Mouse (Mus musculus): ENCODE data around the gene Olfr1248. TPM values are rescaled to one million over a fixed set of nuclear protein-coding genes. Genes with fewer than 3 reads are reported as not detected.
"Not testable (repeated sequence)": the region's sequence is repeated elsewhere in the genome, so short reads cannot be mapped to it uniquely, and the experiment has no call there.

Olfr1248 gene
- not detected for total RNA-seq (2021)
- long read RNA-seq = 0 reads

- not testable (repeated sequence) for DNase-seq (ENCODE audit: low spot score in 2 of 2)
Observed at GRCm38 (mm10) chr2:89618145-89618544, at the start of gene Olfr1248. TSS of gene Olfr1248 (minus strand) at chr2:89618245.

DNA sequence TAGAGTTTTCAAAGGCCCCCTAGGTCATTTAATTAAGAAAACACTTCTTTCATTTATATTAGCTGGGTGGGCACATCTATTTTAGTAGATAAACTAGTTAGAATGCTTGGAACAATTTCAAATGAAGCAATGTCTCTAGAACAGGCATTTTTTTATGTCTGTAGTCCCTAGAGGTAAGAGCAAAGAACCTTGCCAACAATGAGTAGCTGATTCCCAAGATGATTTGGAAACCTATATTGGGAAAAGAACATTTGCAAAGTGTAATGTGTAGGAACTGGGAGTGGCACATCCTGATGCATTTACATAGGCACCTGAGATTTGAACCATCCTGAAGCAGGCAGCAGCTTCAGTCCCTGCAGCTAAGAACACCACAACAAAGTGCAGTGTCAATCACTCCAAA lies 43.3 kb upstream of the Olfr1248 start, which contains the start of gene Olfr1250:
TSS of gene Olfr1250 (minus strand) at position 101 of the 400 bp plus-strand sequence.
- DNase-seq (ENCODE audit: low spot score in 2 of 2) = no peak

DNA sequence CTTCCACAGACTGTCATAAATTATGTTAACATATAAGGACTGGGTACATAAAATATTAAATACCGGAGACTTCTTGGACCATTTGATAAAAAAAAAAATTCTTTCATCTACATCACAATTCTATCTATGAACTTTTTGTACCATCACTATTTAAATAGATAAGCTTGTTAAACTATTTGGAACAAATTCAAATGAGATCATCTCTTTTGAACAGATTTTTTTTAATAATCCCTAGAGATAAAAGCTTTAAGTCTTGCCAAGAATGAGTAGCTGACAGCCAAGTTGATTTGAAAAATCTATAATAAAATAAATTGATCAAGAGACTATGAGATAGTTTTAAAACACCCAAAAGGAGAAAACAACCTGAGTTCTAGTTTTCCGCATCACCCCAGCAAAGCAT lies 16.8 kb upstream of the Olfr1248 start, which contains the start of gene Olfr1249:
TSS of gene Olfr1249 (minus strand) at position 101 of the 400 bp plus-strand sequence.
- no peak for DNase-seq (ENCODE audit: low spot score in 2 of 2)

DNA sequence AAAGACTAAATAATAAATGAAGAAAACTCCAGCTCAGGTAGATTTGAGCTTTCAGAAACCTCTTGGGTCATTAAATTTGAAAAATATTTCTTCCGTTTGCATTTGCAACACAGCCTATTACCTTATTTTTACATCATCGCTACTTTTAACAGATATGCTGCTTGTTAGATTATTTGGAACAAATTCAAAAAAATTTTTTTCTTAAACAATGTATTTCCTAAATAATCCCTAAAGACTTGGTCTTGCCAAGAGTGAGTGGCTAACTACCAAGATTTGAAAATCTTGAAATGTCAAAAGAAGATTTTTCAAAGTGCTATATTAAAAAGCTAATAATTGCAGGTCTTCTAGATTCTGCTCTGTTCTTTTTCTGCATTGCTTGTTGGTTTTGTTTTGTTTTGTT lies 4.0 kb downstream of the Olfr1248 start, which contains the start of gene Olfr1247:
TSS of gene Olfr1247 (minus strand) at position 101 of the 400 bp plus-strand sequence.
- DNase-seq (ENCODE audit: low spot score in 2 of 2) = no peak

GRCm38 (mm10) chr2:89593057-89593456 lies 25.0 kb downstream of the Olfr1248 start, which contains the start of gene Olfr1246:
TSS of gene Olfr1246 (minus strand) at chr2:89593157.
- DNase-seq (ENCODE audit: low spot score in 2 of 2) = no peak

GRCm38 (mm10) chr2:89578347-89578746 lies 39.7 kb downstream of the Olfr1248 start, which contains the start of gene Olfr1245:
TSS of gene Olfr1245 (minus strand) at chr2:89578447.
- no peak for DNase-seq (ENCODE audit: low spot score in 2 of 2)

Other genes starting within 250 kb of the Olfr1248 start
- not detected for gene Olfr1238, start 208.6 kb downstream of the Olfr1248 start, total RNA-seq (2021)
- gene Olfr1239, start 197.8 kb downstream of the Olfr1248 start, total RNA-seq (2021) = not detected
- not detected for gene Olfr1240, start 175.2 kb downstream of the Olfr1248 start, total RNA-seq (2021)
- not detected for gene Olfr1241, start 131.1 kb downstream of the Olfr1248 start, total RNA-seq (2021)
- gene Olfr1242, start 119.9 kb downstream of the Olfr1248 start, total RNA-seq (2021) = not detected
- not detected for gene Olfr1243, start 86.8 kb downstream of the Olfr1248 start, total RNA-seq (2021)
- not detected for gene Olfr1245, start 39.8 kb downstream of the Olfr1248 start, total RNA-seq (2021)
- gene Olfr1246, start 25.1 kb downstream of the Olfr1248 start, total RNA-seq (2021) = not detected
- not detected for gene Olfr1247, start 4.1 kb downstream of the Olfr1248 start, total RNA-seq (2021)
- not detected for gene Olfr1249, start 16.7 kb upstream of the Olfr1248 start, total RNA-seq (2021)
- gene Olfr1250, start 43.2 kb upstream of the Olfr1248 start, total RNA-seq (2021) = not detected
- not detected for gene Olfr1251, start 53.7 kb upstream of the Olfr1248 start, total RNA-seq (2021)
- not detected for gene Olfr1252, start 106.8 kb upstream of the Olfr1248 start, total RNA-seq (2021)
- not detected for gene Olfr1253, start 138.8 kb upstream of the Olfr1248 start, total RNA-seq (2021)
- gene Olfr1254, start 175.4 kb upstream of the Olfr1248 start, total RNA-seq (2021) = not detected
- gene Olfr1255, start 193.8 kb upstream of the Olfr1248 start, total RNA-seq (2021) = not detected
- gene Olfr1256, start 223.3 kb upstream of the Olfr1248 start, total RNA-seq (2021) = not detected
- gene Olfr48, start 230.0 kb upstream of the Olfr1248 start, total RNA-seq (2021) = not detected

Measured in layer of hippocampus, postnatal 10 days (tissue).